Mouse (Mus musculus): ENCODE data around the gene Tubg1. TPM values are rescaled to one million over a fixed set of nuclear protein-coding genes. Genes with fewer than 3 reads are reported as not detected.
A peak's percentile ranks its signal among the peaks of the same experiment; 100 is the strongest.

Tubg1 gene
- polyA plus RNA-seq, 1 experiment: 21.5 TPM

GRCm38 (mm10) chr11:101163476-101164350, 44.0 kb downstream of the Tubg1 start:
- no peak for DNase-seq (ENCODE audit: extremely low spot score in 1 of 2, low spot score in 1 of 2)

GRCm38 (mm10) chr11:101164351-101164665, 44.6 kb downstream of the Tubg1 start:
- DNase-seq (ENCODE audit: extremely low spot score in 1 of 2, low spot score in 1 of 2): no peak

- no peak for DNase-seq (ENCODE audit: extremely low spot score in 1 of 2, low spot score in 1 of 2)
Observed at GRCm38 (mm10) chr11:101164677-101165580, 45.2 kb downstream of the Tubg1 start.

GRCm38 (mm10) chr11:101166357-101166756, 46.6 kb downstream of the Tubg1 start:
- DNase-seq (ENCODE audit: extremely low spot score in 1 of 2, low spot score in 1 of 2): no peak

GRCm38 (mm10) chr11:101167211-101167962, 47.6 kb downstream of the Tubg1 start:
- no peak for DNase-seq (ENCODE audit: extremely low spot score in 1 of 2, low spot score in 1 of 2)

GRCm38 (mm10) chr11:101167963-101168300, 48.2 kb downstream of the Tubg1 start:
- DNase-seq (ENCODE audit: extremely low spot score in 1 of 2, low spot score in 1 of 2): no peak

GRCm38 (mm10) chr11:101168301-101168980, 48.7 kb downstream of the Tubg1 start:
- DNase-seq (ENCODE audit: extremely low spot score in 1 of 2, low spot score in 1 of 2): no peak

GRCm38 (mm10) chr11:101169301-101170107, 49.8 kb downstream of the Tubg1 start:
- no peak for DNase-seq (ENCODE audit: extremely low spot score in 1 of 2, low spot score in 1 of 2)

- DNase-seq (ENCODE audit: extremely low spot score in 1 of 2, low spot score in 1 of 2): no peak
Observed at GRCm38 (mm10) chr11:101170354-101170810, 50.6 kb downstream of the Tubg1 start, which contains the start of gene Cntnap1. Cntnap1 (plus strand) TSS chr11:101170523.

GRCm38 (mm10) chr11:101170811-101171610, 51.3 kb downstream of the Tubg1 start, which contains the start of gene Plekhh3:
Plekhh3 (minus strand) TSS chr11:101171351.
- peak; percentile 96 to 97 for DNase-seq (ENCODE audit: extremely low spot score in 1 of 2, low spot score in 1 of 2)

GRCm38 (mm10) chr11:101171721-101172433, 52.1 kb downstream of the Tubg1 start:
- DNase-seq (ENCODE audit: extremely low spot score in 1 of 2, low spot score in 1 of 2): peak in 1 of 2 experiments; percentile 77

GRCm38 (mm10) chr11:101172434-101172815, 52.7 kb downstream of the Tubg1 start:
- no peak for DNase-seq (ENCODE audit: extremely low spot score in 1 of 2, low spot score in 1 of 2)

GRCm38 (mm10) chr11:101173112-101173511, 53.4 kb downstream of the Tubg1 start:
- DNase-seq (ENCODE audit: extremely low spot score in 1 of 2, low spot score in 1 of 2): no peak

GRCm38 (mm10) chr11:101173631-101174388, 54.1 kb downstream of the Tubg1 start:
- DNase-seq (ENCODE audit: extremely low spot score in 1 of 2, low spot score in 1 of 2): peak in 1 of 2 experiments; percentile 65

GRCm38 (mm10) chr11:101174389-101174745, 54.6 kb downstream of the Tubg1 start:
- no peak for DNase-seq (ENCODE audit: extremely low spot score in 1 of 2, low spot score in 1 of 2)

GRCm38 (mm10) chr11:101174851-101175628, 55.3 kb downstream of the Tubg1 start, which contains the start of gene Ccr10:
Ccr10 (minus strand) TSS chr11:101175443.
- no peak for DNase-seq (ENCODE audit: extremely low spot score in 1 of 2, low spot score in 1 of 2)

Measured in frontal cortex, adult 2 months (tissue).